Mouse (Mus musculus) limb, embryonic 13.5 days (tissue): ENCODE results near the gene Chrm4. TPM values are rescaled to one million over a fixed set of nuclear protein-coding genes. Genes with fewer than 3 reads are reported as not detected.

Experiments used
- ATAC-seq: fragments of 200-750 bp; cut with Nextera tagmentation; 2 replicates; pipeline ENCODE4 v1.8.0; 2017; ENCODE audit warnings: low read depth, moderate number of reproducible peaks, moderate TSS enrichment; ENCODE audit not compliant: low FRiP score
- H3K27ac ChIP-seq: fragments of 300-500 bp; sonication (generic); 2 replicates; pipeline ENCODE4 v1.5.1; 2015; ENCODE audit warnings: inconsistent platforms, mild to moderate bottlenecking, moderate library complexity
- H3K27me3 ChIP-seq: fragments of 300-500 bp; sonication (generic); 2 replicates; pipeline ENCODE4 v1.6.1; 2015; ENCODE audit warnings: mild to moderate bottlenecking, inconsistent platforms
- H3K36me3 ChIP-seq: fragments of 300-500 bp; sonication (generic); 2 replicates; pipeline ENCODE4 v1.6.1; 2015; ENCODE audit warnings: inconsistent platforms, mild to moderate bottlenecking, moderate library complexity
- H3K4me1 ChIP-seq: fragments of 300-500 bp; sonication (generic); 2 replicates; pipeline ENCODE4 v1.6.1; 2015; ENCODE audit warnings: inconsistent platforms
- H3K4me2 ChIP-seq: fragments of 300-500 bp; sonication (generic); replicated peaks from 2 replicates; pipeline ENCODE4 v1.6.1; 2015; ENCODE audit warnings: inconsistent platforms, mild to moderate bottlenecking, moderate library complexity
- H3K4me3 ChIP-seq: fragments of 300-500 bp; sonication (generic); 2 replicates; pipeline ENCODE4 v1.5.1; 2015; ENCODE audit warnings: moderate library complexity, mild to moderate bottlenecking, inconsistent platforms
- H3K9ac ChIP-seq: fragments of 300-500 bp; sonication (generic); 2 replicates; pipeline ENCODE4 v1.6.1; 2015; ENCODE audit warnings: mild to moderate bottlenecking, inconsistent platforms
- H3K9me3 ChIP-seq: fragments of 300-500 bp; sonication (generic); 2 replicates; pipeline ENCODE4 v1.6.1; 2016; ENCODE audit warnings: inconsistent platforms
- WGBS: fragments of 180-500 bp; shearing (Covaris S2); methylation state at CpG from one replicate; pipeline ENCODE4 v1.1.7; 2015; 5-methylcytosine and 5-hydroxymethylcytosine counted together
- polyA plus RNA-seq: library from polyadenylated mRNA; unstranded; fragments of >200 nt; fragmentation: Nextera tagmentation; extraction: Ambion mirVana; gene quantifications from 2 replicates; pipeline ENCODE4 v1.2.1, GENCODE M21; 2015

The Chrm4 gene
- polyA plus RNA-seq, 1 experiment from 2014 or later: 0.78 TPM

DNA sequence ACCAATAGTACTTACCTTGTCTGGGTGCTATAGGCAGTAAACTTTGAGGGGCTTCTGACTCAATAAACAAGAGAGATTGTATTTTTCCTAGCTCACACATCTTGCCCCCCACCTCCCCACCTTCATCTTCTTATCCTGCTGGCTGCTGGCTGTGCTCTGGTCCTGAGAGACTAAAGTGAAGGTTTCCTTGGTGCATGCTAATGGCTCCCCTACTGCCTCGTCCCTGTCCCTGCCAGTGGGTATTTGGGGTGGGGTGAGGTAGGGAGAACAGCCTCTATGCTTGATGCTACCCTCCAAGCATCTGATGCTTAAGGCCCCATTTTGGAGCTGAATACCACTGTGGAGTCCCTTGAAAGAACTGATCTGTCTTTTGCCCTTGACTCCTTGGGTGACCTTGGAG is 2.3 kb upstream of the Chrm4 start:
- Histone ChIP-seq H3K4me3 (no peak overlapping the region), H3K4me1 (peaks cover 51% of the 10 kb centered on the region), H3K36me3 (peaks cover 15% of the 10 kb centered on the region), H3K9me3 (no peaks in the 10 kb centered on the region), H3K27me3 (peaks cover 61% of the 10 kb centered on the region), H3K4me2 (no peak overlapping the region), H3K9ac (no peak overlapping the region), H3K27ac (no peak overlapping the region)
- WGBS: 71% methylated on average over 1 of the region's 1 CpGs
- no peak for ATAC-seq

DNA sequence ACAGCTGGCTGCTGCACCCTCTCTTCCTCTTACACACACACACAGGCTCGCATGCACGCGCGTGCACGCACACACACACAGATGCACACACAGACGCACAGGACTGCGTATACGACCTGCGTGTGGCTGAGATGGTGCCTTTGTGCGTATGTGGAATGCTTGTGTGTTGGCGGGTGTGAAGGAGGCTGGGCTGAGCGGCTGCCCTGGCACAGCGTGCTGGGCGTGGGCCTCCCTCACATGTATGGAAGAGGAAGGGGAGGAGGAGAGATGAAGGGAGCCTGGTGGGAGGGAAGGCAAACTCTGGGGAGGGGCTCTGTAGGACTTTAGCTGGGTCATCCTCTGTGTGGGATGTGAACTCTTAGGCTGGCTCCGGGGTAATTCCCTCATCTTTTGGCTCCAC is 1.6 kb upstream of the Chrm4 start:
- Histone ChIP-seq H3K4me1 (peaks cover 54% of the 10 kb centered on the region), H3K27me3 (peaks cover 54% of the 10 kb centered on the region), H3K9ac (no peak overlapping the region), H3K9me3 (no peaks in the 10 kb centered on the region), H3K4me3 (no peak overlapping the region), H3K4me2 (no peak overlapping the region), H3K27ac (no peak overlapping the region), H3K36me3 (peaks cover 17% of the 10 kb centered on the region)
- ATAC-seq: no peak
- 77% methylated on average over 15 of the region's 15 CpGs for WGBS

DNA sequence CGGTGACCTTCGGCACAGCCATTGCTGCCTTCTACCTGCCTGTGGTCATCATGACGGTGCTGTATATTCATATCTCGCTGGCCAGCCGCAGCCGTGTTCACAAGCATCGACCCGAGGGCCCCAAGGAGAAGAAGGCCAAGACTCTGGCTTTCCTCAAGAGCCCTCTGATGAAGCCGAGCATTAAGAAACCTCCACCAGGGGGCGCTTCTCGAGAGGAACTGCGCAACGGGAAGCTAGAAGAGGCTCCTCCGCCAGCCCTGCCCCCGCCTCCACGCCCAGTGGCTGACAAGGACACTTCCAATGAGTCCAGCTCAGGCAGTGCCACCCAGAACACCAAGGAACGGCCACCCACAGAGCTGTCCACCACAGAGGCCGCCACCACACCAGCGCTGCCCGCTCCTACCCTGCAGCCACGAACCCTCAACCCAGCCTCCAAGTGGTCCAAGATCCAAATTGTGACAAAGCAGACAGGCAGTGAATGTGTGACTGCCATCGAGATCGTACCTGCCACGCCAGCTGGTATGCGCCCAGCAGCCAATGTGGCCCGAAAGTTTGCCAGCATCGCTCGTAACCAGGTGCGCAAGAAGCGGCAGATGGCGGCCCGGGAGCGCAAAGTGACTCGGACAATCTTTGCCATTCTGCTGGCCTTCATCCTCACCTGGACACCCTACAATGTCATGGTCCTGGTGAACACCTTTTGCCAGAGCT is 931 bp downstream of the Chrm4 start:
- Histone ChIP-seq H3K4me3 (no peak overlapping the region), H3K27ac (no peak overlapping the region), H3K36me3 (peaks cover 17% of the 10 kb centered on the region), H3K9ac (no peak overlapping the region), H3K4me2 (peak overlapping the region; percentile 32; the same call in 1 of the 2 replicates), H3K27me3 (peaks cover 29% of the 10 kb centered on the region), H3K9me3 (no peaks in the 10 kb centered on the region), H3K4me1 (peaks cover 44% of the 10 kb centered on the region)
- WGBS: 41% methylated on average over 34 of the region's 34 CpGs
- ATAC-seq: no peak

DNA sequence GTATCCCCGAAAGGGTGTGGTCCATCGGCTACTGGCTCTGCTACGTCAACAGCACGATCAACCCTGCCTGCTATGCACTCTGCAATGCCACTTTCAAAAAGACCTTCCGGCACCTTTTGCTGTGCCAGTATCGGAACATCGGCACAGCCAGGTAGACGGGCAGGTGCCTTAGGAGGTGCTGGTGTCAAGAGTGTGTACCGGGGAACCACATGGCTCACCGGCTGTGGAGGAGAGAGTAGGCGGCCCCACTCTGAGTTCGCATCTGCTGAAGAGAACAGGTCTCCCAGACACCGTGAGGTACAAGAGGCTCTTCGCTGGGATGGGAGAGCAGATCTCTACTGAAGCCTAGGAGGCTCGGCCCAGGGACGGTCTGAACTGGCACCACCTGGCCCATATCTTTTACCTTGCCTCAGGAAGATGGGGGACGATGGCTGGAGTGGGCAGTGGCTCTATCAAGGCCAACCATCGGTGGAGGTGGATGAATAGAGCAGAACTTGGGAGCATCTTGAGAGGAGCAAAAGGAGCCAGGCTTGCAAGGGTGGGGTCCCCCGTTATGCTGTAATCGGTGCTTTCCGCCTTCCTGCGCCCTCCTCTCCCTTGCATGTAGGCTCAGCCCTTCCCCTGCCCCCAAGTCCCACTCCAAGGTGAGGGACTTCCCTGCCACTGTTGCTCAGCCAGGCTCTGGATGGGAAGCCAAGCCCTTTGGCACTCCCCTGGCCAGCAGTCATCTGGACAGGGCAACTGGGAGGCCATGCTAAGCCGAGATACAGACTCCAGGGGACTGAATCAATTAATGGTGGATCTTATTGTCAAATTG is 1.7 kb downstream of the Chrm4 start:
- H3K36me3 ChIP-seq: peaks cover 17% of the 10 kb centered on the region
- H3K27me3 ChIP-seq: peaks cover 21% of the 10 kb centered on the region
- no peak overlapping the region for H3K9ac ChIP-seq
- no peak for ATAC-seq
- H3K27ac ChIP-seq: no peak overlapping the region
- H3K4me3 ChIP-seq: no peak overlapping the region
- peak overlapping the region; percentile 86; the same call in 1 of the 2 replicates for H3K4me2 ChIP-seq
- WGBS: 63% methylated on average over 23 of the region's 23 CpGs
- H3K4me1 ChIP-seq: peaks cover 44% of the 10 kb centered on the region
- H3K9me3 ChIP-seq: no peaks in the 10 kb centered on the region

DNA sequence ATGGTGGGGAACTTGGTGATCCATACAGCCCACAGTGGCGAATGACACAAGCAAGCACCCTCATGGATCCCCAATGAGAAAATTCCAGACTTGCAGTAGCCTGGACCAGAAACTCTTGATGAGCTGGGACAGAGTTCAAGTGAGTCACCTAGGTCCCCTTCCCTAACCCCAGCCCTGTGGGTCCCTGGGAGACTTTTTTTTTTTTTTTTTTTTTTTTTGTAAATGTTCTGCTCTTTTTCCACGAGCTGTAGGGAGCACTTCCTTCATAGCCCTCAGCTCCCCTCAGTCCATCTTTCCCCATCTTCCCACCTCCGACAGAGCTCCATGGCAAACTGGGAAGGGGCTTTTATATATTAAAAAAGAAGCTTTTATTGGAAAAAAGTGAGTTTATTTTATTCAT is 2.4 kb downstream of the Chrm4 start:
- Histone ChIP-seq H3K9ac (peak overlapping the region; percentile 99; the same call in 1 of the 2 replicates), H3K27ac (no peak overlapping the region), H3K4me2 (peak overlapping the region; percentile 86), H3K9me3 (no peaks in the 10 kb centered on the region), H3K4me3 (peak overlapping the region; percentile 94), H3K36me3 (peaks cover 17% of the 10 kb centered on the region), H3K27me3 (peaks cover 14% of the 10 kb centered on the region), H3K4me1 (peaks cover 48% of the 10 kb centered on the region)
- 58% methylated on average over 3 of the region's 3 CpGs for WGBS
- no peak for ATAC-seq

DNA sequence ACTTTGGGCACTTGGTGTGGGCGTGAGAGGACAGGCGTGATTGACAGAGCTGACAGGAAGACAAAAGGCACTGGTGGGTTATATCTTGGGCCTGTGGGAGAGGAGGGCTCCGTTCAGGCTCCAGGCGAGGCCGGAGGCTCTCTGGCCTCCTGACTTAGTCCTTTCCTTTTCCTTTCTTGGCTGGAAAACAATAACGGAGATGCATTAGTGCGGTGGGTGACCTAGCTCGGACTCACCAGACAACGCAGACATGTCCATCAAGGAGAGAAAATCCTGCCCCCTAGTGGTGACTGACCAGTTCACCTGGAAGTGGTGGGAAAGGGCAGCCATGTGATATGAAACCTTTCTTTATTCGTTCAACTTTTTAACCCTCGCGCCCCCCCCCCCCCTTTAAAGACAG is 2.9 kb downstream of the Chrm4 start:
- WGBS: 13% methylated on average over 12 of the region's 12 CpGs

DNA sequence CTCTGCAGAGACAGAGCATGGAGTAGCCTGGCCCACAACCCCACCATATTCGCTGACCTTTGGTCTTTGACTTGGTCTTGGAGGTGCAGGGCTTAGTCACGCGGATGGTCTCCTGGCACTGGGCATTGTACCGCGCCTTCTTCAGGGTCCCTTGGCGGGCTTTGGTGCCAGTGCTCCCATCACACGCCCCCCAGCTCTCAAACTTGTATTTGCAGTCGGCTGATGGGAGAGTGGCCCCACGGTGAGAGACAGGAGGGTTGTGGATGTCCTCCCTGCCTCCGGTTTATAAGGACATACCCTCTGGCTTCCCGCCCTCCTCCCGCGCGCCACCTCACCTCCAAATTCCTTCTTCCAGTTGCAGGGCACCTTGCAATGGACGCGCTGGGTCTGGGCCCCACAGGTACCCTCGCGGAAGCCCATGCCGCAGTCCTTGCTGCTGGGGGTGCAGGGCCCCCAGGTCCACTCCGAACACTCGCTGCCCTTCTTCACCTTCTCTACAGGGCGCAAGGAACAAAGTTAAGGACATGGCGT is 3.8 kb downstream of the Chrm4 start:
- Histone ChIP-seq H3K9ac (peak overlapping the region; percentile 99), H3K4me3 (peak overlapping the region; percentile 94), H3K4me2 (peak overlapping the region; percentile 86), H3K27me3 (peaks cover 3% of the 10 kb centered on the region; the same call in 1 of the 2 replicates), H3K36me3 (peaks cover 30% of the 10 kb centered on the region), H3K9me3 (no peaks in the 10 kb centered on the region), H3K27ac (peak overlapping the region; percentile 99), H3K4me1 (peaks cover 45% of the 10 kb centered on the region)
- WGBS: 1% methylated on average over 23 of the region's 23 CpGs
- no peak for ATAC-seq

More for the DNA sequence above, 2.9 kb downstream of the Chrm4 start:
- H3K4me1 ChIP-seq: peaks cover 48% of the 10 kb centered on the region
- ATAC-seq: no peak
- H3K27ac ChIP-seq: peak overlapping the region; percentile 99; the same call in 1 of the 2 replicates
- H3K27me3 ChIP-seq: peaks cover 9% of the 10 kb centered on the region
- H3K4me3 ChIP-seq: peak overlapping the region; percentile 94
- peak overlapping the region; percentile 99 for H3K9ac ChIP-seq
- peak overlapping the region; percentile 86 for H3K4me2 ChIP-seq
- no peaks in the 10 kb centered on the region for H3K9me3 ChIP-seq
- peaks cover 21% of the 10 kb centered on the region for H3K36me3 ChIP-seq

DNA sequence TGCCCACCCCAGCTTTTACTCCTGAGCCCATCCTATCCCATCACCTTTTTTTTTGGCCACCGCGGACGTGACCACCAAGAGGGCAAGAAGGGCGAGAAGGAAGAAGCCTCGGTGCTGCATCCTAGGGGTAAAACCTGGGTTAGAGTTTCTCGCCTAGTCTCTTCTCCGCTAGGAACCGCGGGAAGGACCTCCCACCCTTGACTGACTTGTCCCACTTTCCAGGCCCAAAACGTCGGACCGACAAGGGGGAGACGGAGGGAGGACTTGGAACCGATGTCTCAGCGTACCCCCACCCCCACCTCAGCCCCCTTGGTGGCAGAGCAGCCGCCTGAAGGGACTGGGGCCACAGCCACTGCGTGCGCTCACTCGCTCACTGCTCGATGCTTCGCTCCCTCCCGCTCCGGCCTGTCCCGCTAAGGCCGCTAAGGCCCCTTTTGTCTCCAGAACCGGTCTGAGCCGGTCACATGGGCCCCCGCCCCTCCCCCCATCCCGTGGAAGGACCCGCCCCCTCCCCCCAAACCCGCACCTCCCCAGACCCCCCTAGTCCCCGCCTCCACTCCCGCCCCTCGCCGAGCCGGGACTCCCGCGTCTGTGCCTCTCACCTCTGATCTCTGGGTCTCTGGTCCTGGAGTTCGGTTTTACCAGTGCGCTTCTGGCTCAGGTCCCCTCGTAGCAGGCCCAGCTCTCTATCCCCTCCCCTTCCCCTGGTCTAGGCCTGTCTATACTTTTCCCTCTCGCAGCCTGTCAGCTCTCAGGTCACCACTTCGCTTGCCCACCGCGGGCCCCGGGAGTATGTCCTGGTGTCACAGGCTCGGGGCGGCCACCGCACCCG is 4.5 kb downstream of the Chrm4 start:
- H3K4me1 ChIP-seq: peaks cover 45% of the 10 kb centered on the region
- H3K27ac ChIP-seq: peak overlapping the region; percentile 99
- H3K9ac ChIP-seq: peak overlapping the region; percentile 99
- peak overlapping the region; percentile 86 for H3K4me2 ChIP-seq
- ATAC-seq: peak; percentile 77
- 2% methylated on average over 49 of the region's 50 CpGs for WGBS
- peak overlapping the region; percentile 94 for H3K4me3 ChIP-seq
- no peaks in the 10 kb centered on the region for H3K9me3 ChIP-seq
- no peaks in the 10 kb centered on the region for H3K27me3 ChIP-seq
- H3K36me3 ChIP-seq: peaks cover 37% of the 10 kb centered on the region

DNA sequence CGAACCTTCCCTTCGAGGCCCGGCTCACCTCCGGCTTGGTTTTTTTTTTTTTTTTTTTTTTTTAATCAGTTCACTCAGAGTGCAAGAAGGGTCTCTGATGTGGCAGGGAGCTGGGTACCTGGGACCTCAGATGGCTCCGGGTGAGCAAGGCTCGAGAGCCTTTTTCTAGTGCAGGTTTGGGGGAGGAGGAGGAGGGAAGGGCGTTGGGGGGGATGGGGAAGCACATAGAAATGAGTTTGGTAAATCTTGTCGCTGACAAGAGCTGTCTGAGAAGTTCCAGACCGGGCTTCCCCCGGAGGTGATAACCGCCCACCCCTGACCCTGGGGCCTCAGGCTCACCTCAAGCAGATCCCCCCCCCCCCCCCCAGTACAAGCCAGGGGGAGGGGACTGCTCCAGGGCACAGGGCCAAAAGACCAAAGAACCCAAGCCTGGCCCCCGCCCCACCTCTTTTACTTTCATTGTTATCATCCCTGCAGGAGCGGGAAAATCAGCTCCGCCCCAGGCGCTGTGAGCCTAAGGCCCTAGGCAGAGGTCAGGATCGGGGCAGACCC is 5.2 kb downstream of the Chrm4 start, which contains the start of gene Mdk:
Mdk (minus strand) TSS at position 138 of the 552 bp plus-strand sequence.
- Histone ChIP-seq H3K4me1 (peaks cover 45% of the 10 kb centered on the region), H3K9ac (peak within 1 kb of the TSS; percentile 99), H3K36me3 (peaks cover 44% of the 10 kb centered on the region), H3K9me3 (no peaks in the 10 kb centered on the region), H3K27ac (peak within 1 kb of the TSS; percentile 99), H3K27me3 (no peaks in the 10 kb centered on the region), H3K4me3 (peak within 1 kb of the TSS; percentile 94), H3K4me2 (peak within 1 kb of the TSS; percentile 86)
- WGBS: 2% methylated on average over 16 of the region's 16 CpGs
- ATAC-seq: peak; percentile 17

DNA sequence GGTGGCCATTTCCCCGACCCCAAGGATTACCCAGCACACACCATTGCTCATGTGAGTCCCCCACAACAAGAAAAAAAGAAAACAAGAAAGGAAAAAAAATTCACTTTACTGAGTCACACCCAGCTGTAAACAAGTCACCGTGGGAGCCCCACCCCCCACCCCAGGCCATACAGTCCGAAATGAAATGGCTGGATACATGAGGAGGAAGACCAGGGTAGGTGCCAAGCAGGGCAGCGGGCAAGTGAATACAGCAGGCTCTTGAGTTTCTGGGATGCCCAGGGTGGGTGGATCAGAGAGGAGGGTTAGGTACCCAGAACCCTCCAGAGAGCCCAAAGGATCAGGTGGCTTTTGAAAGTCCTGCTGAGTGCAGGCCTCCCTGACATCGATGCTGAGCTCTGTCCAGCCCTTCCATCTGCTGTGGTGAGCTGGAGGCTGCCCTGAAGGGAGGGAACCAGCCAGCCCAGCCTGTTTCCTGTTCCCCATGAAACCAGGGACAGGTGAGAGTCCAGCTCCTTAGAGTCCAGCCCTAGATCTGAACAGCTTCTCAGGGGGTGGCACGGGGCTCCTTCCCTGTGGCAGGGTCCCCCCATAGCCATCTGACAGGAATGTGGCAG is 5.8 kb downstream of the Chrm4 start:
- H3K4me3 ChIP-seq: peak overlapping the region; percentile 94; the same call in 1 of the 2 replicates
- H3K9ac ChIP-seq: peak overlapping the region; percentile 99
- peak overlapping the region; percentile 99 for H3K27ac ChIP-seq
- H3K9me3 ChIP-seq: no peaks in the 10 kb centered on the region
- H3K36me3 ChIP-seq: peaks cover 50% of the 10 kb centered on the region
- no peaks in the 10 kb centered on the region for H3K27me3 ChIP-seq
- H3K4me1 ChIP-seq: peaks cover 45% of the 10 kb centered on the region
- no peak for ATAC-seq
- WGBS: 9% methylated on average over 6 of the region's 6 CpGs
- peak overlapping the region; percentile 86 for H3K4me2 ChIP-seq

DNA sequence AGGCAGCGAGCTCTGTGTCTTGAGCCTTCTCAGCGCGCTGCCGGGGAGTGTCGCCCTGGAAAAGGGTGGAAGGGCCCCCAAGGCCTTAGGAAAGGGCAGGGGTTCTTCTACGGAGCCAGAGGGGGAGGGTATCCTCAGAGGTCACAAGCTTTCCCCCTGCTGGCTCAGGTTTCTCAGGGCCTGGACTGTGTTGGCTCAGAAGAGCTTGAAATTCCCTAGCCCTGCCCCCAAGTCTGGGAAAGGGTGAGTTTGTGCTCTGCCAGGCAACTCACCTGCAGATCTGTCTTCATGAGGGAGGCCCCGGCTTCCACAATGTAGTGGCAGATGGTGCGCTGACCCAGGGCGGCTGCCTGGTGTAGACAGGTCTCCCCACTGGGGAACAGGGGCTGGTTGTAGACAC is 6.4 kb downstream of the Chrm4 start:
- H3K27me3 ChIP-seq: no peaks in the 10 kb centered on the region
- 15% methylated on average over 9 of the region's 9 CpGs for WGBS
- peak overlapping the region; percentile 86 for H3K4me2 ChIP-seq
- H3K9ac ChIP-seq: 0 out of 2 replicates have a peak overlapping the region, but pooled peaks have one; percentile 43
- no peak overlapping the region for H3K4me3 ChIP-seq
- H3K36me3 ChIP-seq: peaks cover 54% of the 10 kb centered on the region
- H3K9me3 ChIP-seq: no peaks in the 10 kb centered on the region
- H3K4me1 ChIP-seq: peaks cover 40% of the 10 kb centered on the region
- no peak for ATAC-seq
- H3K27ac ChIP-seq: peak overlapping the region; percentile 99; the same call in 1 of the 2 replicates
